Mouse (Mus musculus): ENCODE measurements around the gene Sorcs1. TPM values are rescaled to one million over a fixed set of nuclear protein-coding genes. Genes with fewer than 3 reads are reported as not detected.

Sorcs1 gene
- polyA plus RNA-seq, 1 experiment from 2014 or later: 4.7 TPM

DNA sequence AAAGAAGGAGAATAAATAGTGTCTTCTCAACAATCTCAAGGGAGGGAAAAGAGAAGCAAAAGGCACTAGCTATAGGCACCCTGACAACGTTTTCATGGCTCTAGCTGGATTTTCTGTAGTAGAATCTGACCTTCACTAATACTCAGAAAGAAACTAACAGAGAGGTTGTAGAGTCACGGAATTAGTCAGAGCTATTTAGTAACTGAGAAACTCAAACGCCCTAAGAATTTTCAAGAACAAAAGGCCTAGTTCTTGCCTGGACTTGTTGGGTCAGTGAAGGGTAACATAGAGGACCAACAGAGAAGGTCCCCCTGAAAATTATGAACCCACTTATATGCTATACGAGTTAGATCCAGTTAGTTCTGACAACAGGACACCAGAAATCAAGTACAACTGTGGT is 81.1 kb downstream of the Sorcs1 start:
- no peak for ATAC-seq (ENCODE audit: low FRiP score)
- DNase-seq (ENCODE audit: low spot score): no peak
- Histone ChIP-seq H3K36me3 (ENCODE audit: control insufficient read depth, insufficient read depth, low read length) (no peaks in the 10 kb centered on the region), H3K27me3 (ENCODE audit: control insufficient read depth, insufficient read depth, low read length) (no peaks in the 10 kb centered on the region), H3K27ac (ENCODE audit: low read depth, low read length) (no peak overlapping the region), H3K9ac (ENCODE audit: low read depth, low read length) (no peak overlapping the region), H3K4me2 (replicated peaks; ENCODE audit: low read depth, low read length) (no peak overlapping the region), H3K4me1 (replicated peaks; ENCODE audit: control insufficient read depth, insufficient read depth, low read length) (no peaks in the 10 kb centered on the region), H3K4me3 (ENCODE audit: low read depth, low read length) (no peak overlapping the region), H3K9me3 (ENCODE audit: control insufficient read depth, low read length) (no peaks in the 10 kb centered on the region)
- WGBS: 81% methylated on average over 4 of the region's 4 CpGs

DNA sequence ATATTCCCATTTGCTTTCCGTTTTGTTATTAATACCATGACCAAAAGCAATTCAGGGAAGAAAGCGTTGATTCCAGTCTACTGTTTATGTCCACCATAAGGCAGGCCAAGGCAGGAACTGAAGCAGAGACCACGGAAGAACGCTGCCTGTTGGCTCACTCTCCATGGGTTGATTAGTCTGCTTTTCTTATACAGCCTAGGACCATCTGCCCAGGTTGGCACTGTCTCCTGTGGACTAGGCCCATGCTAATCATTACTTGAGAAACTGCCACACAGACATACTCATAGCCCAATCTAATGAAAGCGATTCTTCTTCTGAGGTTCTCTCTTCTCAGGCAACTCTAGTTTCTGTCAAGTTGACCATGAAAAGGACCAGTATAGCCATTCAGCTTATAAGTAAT is 92.3 kb downstream of the Sorcs1 start:
- DNase-seq (ENCODE audit: low spot score): no peak
- no peaks in the 10 kb centered on the region for H3K27me3 ChIP-seq (ENCODE audit: control insufficient read depth, insufficient read depth, low read length)
- H3K4me2 ChIP-seq (replicated peaks; ENCODE audit: low read depth, low read length): no peak overlapping the region
- H3K9me3 ChIP-seq (ENCODE audit: control insufficient read depth, low read length): no peaks in the 10 kb centered on the region
- no peak overlapping the region for H3K27ac ChIP-seq (ENCODE audit: low read depth, low read length)
- no peak overlapping the region for H3K4me3 ChIP-seq (ENCODE audit: low read depth, low read length)
- no peak for ATAC-seq (ENCODE audit: low FRiP score)
- H3K36me3 ChIP-seq (ENCODE audit: control insufficient read depth, insufficient read depth, low read length): no peaks in the 10 kb centered on the region
- H3K4me1 ChIP-seq (replicated peaks; ENCODE audit: control insufficient read depth, insufficient read depth, low read length): no peaks in the 10 kb centered on the region
- WGBS: 96% methylated on average over 5 of the region's 5 CpGs
- no peak overlapping the region for H3K9ac ChIP-seq (ENCODE audit: low read depth, low read length)

DNA sequence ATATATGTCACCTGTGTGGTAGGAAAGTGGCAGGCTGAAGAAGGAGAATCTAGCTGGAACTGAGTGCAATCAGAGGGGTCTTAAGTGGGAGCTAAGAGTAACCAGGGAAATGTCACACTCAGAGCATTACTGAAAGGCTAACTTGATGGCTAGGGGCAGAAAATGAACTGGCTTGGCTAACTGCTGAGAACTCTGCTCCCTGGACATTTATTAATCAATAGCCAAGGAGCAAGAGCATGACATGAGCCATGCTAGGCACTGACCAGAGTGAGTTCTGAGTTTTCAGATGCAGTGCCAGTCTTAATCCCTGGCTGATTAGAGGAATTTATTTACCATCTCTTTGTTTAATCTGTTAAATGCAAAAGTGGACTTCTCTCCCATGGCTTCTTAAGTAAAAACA is 95.5 kb downstream of the Sorcs1 start:
- Histone ChIP-seq H3K9ac (ENCODE audit: low read depth, low read length) (no peak overlapping the region), H3K27me3 (ENCODE audit: control insufficient read depth, insufficient read depth, low read length) (no peaks in the 10 kb centered on the region), H3K36me3 (ENCODE audit: control insufficient read depth, insufficient read depth, low read length) (no peaks in the 10 kb centered on the region), H3K27ac (ENCODE audit: low read depth, low read length) (no peak overlapping the region), H3K4me1 (replicated peaks; ENCODE audit: control insufficient read depth, insufficient read depth, low read length) (no peaks in the 10 kb centered on the region), H3K4me2 (replicated peaks; ENCODE audit: low read depth, low read length) (no peak overlapping the region), H3K4me3 (ENCODE audit: low read depth, low read length) (no peak overlapping the region), H3K9me3 (ENCODE audit: control insufficient read depth, low read length) (no peaks in the 10 kb centered on the region)
- DNase-seq (ENCODE audit: low spot score) (no peak), ATAC-seq (ENCODE audit: low FRiP score) (no peak)

DNA sequence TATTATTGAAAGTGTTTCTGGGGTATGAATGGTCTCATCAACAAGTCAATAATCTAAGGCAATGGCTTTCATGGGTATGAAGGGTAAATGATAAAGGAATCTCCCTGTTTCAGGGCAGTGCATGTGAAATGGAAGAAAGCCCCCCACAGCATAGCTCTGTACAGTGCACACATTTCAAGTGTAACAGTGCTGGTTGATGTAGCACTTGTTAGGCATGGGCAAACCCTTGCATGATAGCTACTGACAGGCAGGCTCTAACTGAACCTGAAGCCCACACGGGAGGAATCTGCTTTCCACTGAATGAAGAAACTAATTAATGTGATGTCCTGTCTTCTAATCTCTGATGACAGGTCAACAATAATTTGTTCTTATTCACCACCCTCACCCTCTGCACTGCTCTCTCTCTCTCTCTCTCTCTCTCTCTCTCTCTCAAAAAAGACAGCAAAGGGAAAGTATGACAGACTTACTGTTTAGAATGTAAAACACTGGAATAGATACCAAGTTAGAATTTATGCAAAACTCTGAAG is 108.7 kb downstream of the Sorcs1 start:
- Histone ChIP-seq H3K4me3 (ENCODE audit: low read depth, low read length) (no peak overlapping the region), H3K27ac (ENCODE audit: low read depth, low read length) (no peak overlapping the region), H3K27me3 (ENCODE audit: control insufficient read depth, insufficient read depth, low read length) (no peaks in the 10 kb centered on the region), H3K36me3 (ENCODE audit: control insufficient read depth, insufficient read depth, low read length) (no peaks in the 10 kb centered on the region), H3K4me1 (replicated peaks; ENCODE audit: control insufficient read depth, insufficient read depth, low read length) (no peaks in the 10 kb centered on the region), H3K9me3 (ENCODE audit: control insufficient read depth, low read length) (no peaks in the 10 kb centered on the region), H3K4me2 (replicated peaks; ENCODE audit: low read depth, low read length) (no peak overlapping the region), H3K9ac (ENCODE audit: low read depth, low read length) (no peak overlapping the region)
- DNase-seq (ENCODE audit: low spot score) (no peak), ATAC-seq (ENCODE audit: low FRiP score) (no peak)
- WGBS: 55% methylated on average over 1 of the region's 1 CpGs

DNA sequence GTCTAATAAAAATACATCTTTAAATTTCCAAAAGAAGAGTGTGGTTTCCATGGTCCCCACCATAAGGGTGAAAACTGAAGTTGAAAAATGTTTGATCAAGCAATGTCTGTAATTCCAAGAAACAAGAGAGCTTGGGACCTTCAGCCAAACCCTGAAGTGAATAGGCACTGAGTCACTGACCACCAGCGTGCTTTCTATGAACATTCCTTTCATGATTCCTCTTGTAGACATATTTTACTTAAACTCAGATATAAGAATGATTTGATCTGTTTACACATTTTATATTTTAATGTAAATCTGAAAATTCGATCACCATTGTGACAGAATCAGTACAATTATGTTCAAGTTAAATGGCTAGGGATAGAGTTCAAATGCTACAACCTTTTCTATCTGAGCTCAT is 112.1 kb downstream of the Sorcs1 start:
- 85% methylated on average over 2 of the region's 2 CpGs for WGBS
- Histone ChIP-seq H3K9ac (ENCODE audit: low read depth, low read length) (no peak overlapping the region), H3K27ac (ENCODE audit: low read depth, low read length) (no peak overlapping the region), H3K4me1 (replicated peaks; ENCODE audit: control insufficient read depth, insufficient read depth, low read length) (no peaks in the 10 kb centered on the region), H3K36me3 (ENCODE audit: control insufficient read depth, insufficient read depth, low read length) (no peaks in the 10 kb centered on the region), H3K4me3 (ENCODE audit: low read depth, low read length) (no peak overlapping the region), H3K4me2 (replicated peaks; ENCODE audit: low read depth, low read length) (no peak overlapping the region), H3K9me3 (ENCODE audit: control insufficient read depth, low read length) (no peaks in the 10 kb centered on the region), H3K27me3 (ENCODE audit: control insufficient read depth, insufficient read depth, low read length) (no peaks in the 10 kb centered on the region)
- DNase-seq (ENCODE audit: low spot score) (no peak), ATAC-seq (ENCODE audit: low FRiP score) (no peak)

DNA sequence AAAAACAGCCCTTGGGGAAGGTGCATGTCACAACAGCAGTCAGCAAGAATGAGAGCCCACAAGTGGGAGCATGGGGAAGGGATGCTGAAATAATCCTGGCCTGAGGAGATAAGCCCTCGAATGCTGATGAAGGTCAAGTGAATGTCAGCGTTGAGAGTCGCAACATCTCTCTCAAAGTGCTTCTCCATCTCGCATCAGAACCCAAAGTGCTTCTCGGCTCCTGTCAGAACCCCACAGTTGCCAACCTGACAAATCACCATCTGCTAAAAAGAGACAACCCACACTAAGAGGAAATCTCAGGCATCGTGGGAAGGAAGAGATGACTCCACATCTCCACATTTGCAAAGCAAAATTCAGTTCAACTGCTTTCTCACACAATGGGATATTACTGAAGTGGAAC is 119.7 kb downstream of the Sorcs1 start:
- Histone ChIP-seq H3K4me1 (replicated peaks; ENCODE audit: control insufficient read depth, insufficient read depth, low read length) (no peaks in the 10 kb centered on the region), H3K36me3 (ENCODE audit: control insufficient read depth, insufficient read depth, low read length) (no peaks in the 10 kb centered on the region), H3K27ac (ENCODE audit: low read depth, low read length) (no peak overlapping the region), H3K4me3 (ENCODE audit: low read depth, low read length) (no peak overlapping the region), H3K9ac (ENCODE audit: low read depth, low read length) (no peak overlapping the region), H3K4me2 (replicated peaks; ENCODE audit: low read depth, low read length) (no peak overlapping the region), H3K27me3 (ENCODE audit: control insufficient read depth, insufficient read depth, low read length) (no peaks in the 10 kb centered on the region), H3K9me3 (ENCODE audit: control insufficient read depth, low read length) (no peaks in the 10 kb centered on the region)
- no peak for ATAC-seq (ENCODE audit: low FRiP score)
- no peak for DNase-seq (ENCODE audit: low spot score)
- WGBS: 32% methylated on average over 6 of the region's 6 CpGs

DNA sequence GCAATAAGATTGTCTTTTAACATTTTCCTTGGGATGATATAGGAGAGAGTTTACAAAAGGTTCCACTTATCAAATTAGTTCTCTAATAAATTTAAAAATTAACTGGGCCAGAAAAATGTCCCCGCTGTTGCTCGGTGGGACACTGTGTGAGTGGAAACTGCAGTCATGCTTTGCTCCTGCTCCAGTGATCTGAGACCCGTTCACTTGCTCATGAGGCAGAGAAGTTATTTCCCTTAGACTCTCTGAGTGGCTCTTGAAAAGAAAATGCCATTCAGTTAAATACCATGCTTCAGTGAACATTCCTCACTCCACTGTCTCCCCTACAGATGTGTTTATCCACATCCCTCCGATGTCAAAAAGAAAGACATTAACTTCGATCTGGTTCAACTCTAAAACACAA is 144.4 kb downstream of the Sorcs1 start:
- Histone ChIP-seq H3K36me3 (ENCODE audit: control insufficient read depth, insufficient read depth, low read length) (no peaks in the 10 kb centered on the region), H3K4me2 (replicated peaks; ENCODE audit: low read depth, low read length) (no peak overlapping the region), H3K9me3 (ENCODE audit: control insufficient read depth, low read length) (no peaks in the 10 kb centered on the region), H3K27ac (ENCODE audit: low read depth, low read length) (no peak overlapping the region), H3K4me3 (ENCODE audit: low read depth, low read length) (no peak overlapping the region), H3K27me3 (ENCODE audit: control insufficient read depth, insufficient read depth, low read length) (no peaks in the 10 kb centered on the region), H3K9ac (ENCODE audit: low read depth, low read length) (no peak overlapping the region), H3K4me1 (replicated peaks; ENCODE audit: control insufficient read depth, insufficient read depth, low read length) (no peaks in the 10 kb centered on the region)
- ATAC-seq (ENCODE audit: low FRiP score) (no peak), DNase-seq (ENCODE audit: low spot score) (no peak)
- 44% methylated on average over 5 of the region's 5 CpGs for WGBS

DNA sequence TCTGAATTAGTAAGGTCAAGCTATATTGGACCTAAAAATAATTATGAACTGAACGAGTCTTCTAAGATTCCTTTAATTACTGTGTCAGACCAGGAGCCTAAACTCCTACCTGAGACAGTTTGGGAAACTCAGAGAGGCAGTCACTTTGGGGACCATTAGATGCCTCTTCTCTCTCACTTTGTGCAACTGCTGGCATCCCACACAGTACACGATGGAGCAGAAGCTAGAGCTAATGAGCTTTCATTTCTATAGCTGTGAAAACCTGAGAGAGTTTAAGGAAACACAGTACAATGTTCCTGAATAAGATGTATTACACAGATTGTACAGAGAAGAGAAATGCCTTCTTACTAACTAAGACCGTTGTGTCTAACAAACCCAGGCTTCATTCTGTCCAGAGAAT is 150.6 kb downstream of the Sorcs1 start:
- H3K36me3 ChIP-seq (ENCODE audit: control insufficient read depth, insufficient read depth, low read length): no peaks in the 10 kb centered on the region
- 82% methylated on average over 3 of the region's 3 CpGs for WGBS
- no peak overlapping the region for H3K4me2 ChIP-seq (replicated peaks; ENCODE audit: low read depth, low read length)
- H3K9ac ChIP-seq (ENCODE audit: low read depth, low read length): no peak overlapping the region
- no peaks in the 10 kb centered on the region for H3K4me1 ChIP-seq (replicated peaks; ENCODE audit: control insufficient read depth, insufficient read depth, low read length)
- no peak overlapping the region for H3K27ac ChIP-seq (ENCODE audit: low read depth, low read length)
- H3K27me3 ChIP-seq (ENCODE audit: control insufficient read depth, insufficient read depth, low read length): no peaks in the 10 kb centered on the region
- ATAC-seq (ENCODE audit: low FRiP score): no peak
- no peak overlapping the region for H3K4me3 ChIP-seq (ENCODE audit: low read depth, low read length)
- H3K9me3 ChIP-seq (ENCODE audit: control insufficient read depth, low read length): no peaks in the 10 kb centered on the region
- DNase-seq (ENCODE audit: low spot score): no peak

DNA sequence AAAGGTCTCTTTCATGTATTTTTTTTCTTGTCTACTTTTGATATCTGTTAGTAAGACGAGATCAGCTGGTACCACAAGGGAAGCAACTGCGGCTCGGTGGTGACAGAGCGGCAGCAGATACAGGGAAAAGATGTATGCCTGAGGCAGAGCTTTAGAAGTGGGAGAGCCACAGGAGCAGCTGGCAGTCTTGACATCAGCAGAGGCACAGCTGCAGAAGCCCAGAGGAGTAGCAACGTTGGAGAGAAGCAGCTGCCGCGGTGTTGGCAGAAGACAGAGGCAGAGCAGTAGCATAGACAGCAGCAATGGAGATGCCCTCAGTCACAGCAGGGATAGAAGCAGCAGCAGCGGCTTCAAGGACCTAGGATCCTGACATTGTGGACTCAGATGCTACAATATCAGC is 152.4 kb downstream of the Sorcs1 start:
- Histone ChIP-seq H3K4me3 (ENCODE audit: low read depth, low read length) (no peak overlapping the region), H3K9ac (ENCODE audit: low read depth, low read length) (no peak overlapping the region), H3K36me3 (ENCODE audit: control insufficient read depth, insufficient read depth, low read length) (no peaks in the 10 kb centered on the region), H3K27me3 (ENCODE audit: control insufficient read depth, insufficient read depth, low read length) (no peaks in the 10 kb centered on the region), H3K27ac (ENCODE audit: low read depth, low read length) (no peak overlapping the region), H3K9me3 (ENCODE audit: control insufficient read depth, low read length) (no peaks in the 10 kb centered on the region), H3K4me1 (replicated peaks; ENCODE audit: control insufficient read depth, insufficient read depth, low read length) (no peaks in the 10 kb centered on the region), H3K4me2 (replicated peaks; ENCODE audit: low read depth, low read length) (no peak overlapping the region)
- 88% methylated on average over 8 of the region's 8 CpGs for WGBS
- ATAC-seq (ENCODE audit: low FRiP score) (no peak), DNase-seq (ENCODE audit: low spot score) (no peak)

Measured in hindbrain, embryonic 11.5 days (tissue).